Mouse (Mus musculus) CD4-positive, CD25-positive, alpha-beta regulatory T cell (primary cell): ENCODE measurements around the gene Vmn1r58. TPM values are rescaled to one million over a fixed set of nuclear protein-coding genes. Genes with fewer than 3 reads are reported as not detected.

Experiments used
- polyA plus RNA-seq: library from polyadenylated mRNA; unstranded; fragments of 100-300 nt; shearing (Covaris generic); gene quantifications from one replicate; pipeline ENCODE4 v1.2.1, GENCODE M21; 2017

Vmn1r58 gene
- polyA plus RNA-seq, result not detected

DNA sequence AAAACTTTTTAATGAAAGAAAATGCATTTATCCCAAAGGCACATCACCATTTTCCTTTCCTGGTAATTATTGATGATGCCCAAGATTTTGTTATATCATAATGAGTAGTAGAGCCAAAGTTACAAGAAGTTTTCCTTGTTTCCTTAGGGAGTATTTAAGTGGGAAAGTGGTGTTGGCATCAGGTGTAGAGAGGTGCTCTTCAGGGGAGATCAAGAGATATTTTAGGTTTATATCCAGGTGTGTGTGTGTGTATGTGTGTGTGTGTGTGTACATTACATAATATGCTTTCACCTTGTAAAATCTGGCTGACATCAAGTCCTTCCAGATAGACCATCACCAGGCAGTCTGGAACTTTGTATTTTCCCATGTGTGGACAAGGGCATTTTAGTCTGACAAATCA, at the start of gene Vmn1r58:
TSS of gene Vmn1r58 (minus strand) at position 101 of the 400 bp plus-strand sequence.

DNA sequence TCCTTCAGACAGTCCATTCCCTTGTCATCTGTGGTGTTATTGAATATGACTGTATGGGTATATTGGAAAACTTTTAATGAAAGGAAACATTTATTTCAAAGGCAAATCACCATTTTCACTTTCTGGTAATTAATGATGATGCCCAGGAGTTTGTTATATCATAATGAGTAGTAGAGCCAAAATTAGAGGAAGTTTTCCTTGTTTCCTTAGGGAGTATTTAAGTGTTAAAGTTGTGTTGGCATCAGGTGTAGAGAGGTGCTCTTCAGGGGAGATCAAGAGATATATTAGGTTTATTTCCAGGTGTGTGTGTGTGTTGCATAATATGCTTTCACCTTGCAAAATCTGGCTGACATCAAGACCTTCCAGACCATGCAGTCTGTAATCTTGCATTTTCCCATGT, 43.5 kb upstream of the Vmn1r58 start, which contains the start of gene Vmn1r59:
TSS of gene Vmn1r59 (minus strand) at position 101 of the 400 bp plus-strand sequence.

Other genes with a start within 250 kb of the Vmn1r58 start
- not detected for gene Vmn1r56, start 216.6 kb downstream of the Vmn1r58 start, polyA plus RNA-seq
- not detected for gene Vmn1r57, start 194.9 kb downstream of the Vmn1r58 start, polyA plus RNA-seq
- not detected for gene Gm5065, start 62.9 kb downstream of the Vmn1r58 start, polyA plus RNA-seq
- not detected for gene Nlrp2, start 62.4 kb downstream of the Vmn1r58 start, polyA plus RNA-seq
- gene Vmn1r59, start 43.4 kb upstream of the Vmn1r58 start, polyA plus RNA-seq, result 0.07 TPM
- not detected for gene Vmn2r28, start 80.6 kb upstream of the Vmn1r58 start, polyA plus RNA-seq
- not detected for gene Vmn1r60, start 133.9 kb upstream of the Vmn1r58 start, polyA plus RNA-seq
- gene Vmn1r61, start 199.9 kb upstream of the Vmn1r58 start, polyA plus RNA-seq, result 0.05 TPM